Mouse (Mus musculus) myocyte (in vitro differentiated cells): ENCODE measurements around the gene Fam241a.

Source experiments
- CEBPB ChIP-seq: IDR thresholded peaks from 2 replicates; pipeline ENCODE4 v1.6.1; 2011; ENCODE audit warnings: mild to moderate bottlenecking, moderate library complexity; ENCODE audit not compliant: poor library complexity, insufficient read depth, severe bottlenecking
- E2F4 ChIP-seq: IDR thresholded peaks from one replicate; pipeline ENCODE4 v1.6.1; 2011; ENCODE audit warnings: mild to moderate bottlenecking, control low read depth, moderate library complexity; ENCODE audit not compliant: insufficient read depth
- MAX ChIP-seq: IDR thresholded peaks from one replicate; pipeline ENCODE4 v1.6.1; 2011; ENCODE audit warnings: low read depth, mild to moderate bottlenecking, control low read depth
- MYOD1 ChIP-seq, 3 experiments: IDR thresholded peaks; one replicate each; pipeline ENCODE4 v1.6.1; 2011; ENCODE audit warnings: control low read depth in 2 of 3, low read depth in 2 of 3, mild to moderate bottlenecking in 2 of 3, moderate library complexity in 1 of 3; ENCODE audit not compliant: insufficient read length in 2 of 3, control insufficient read depth in 1 of 3
- MYOG ChIP-seq, 3 experiments: IDR thresholded peaks; one replicate each; pipeline ENCODE4 v1.6.1; 2011; ENCODE audit warnings: control low read depth in 2 of 3, low read depth in 2 of 3, mild to moderate bottlenecking in 2 of 3; ENCODE audit not compliant: insufficient read length in 2 of 3, control insufficient read depth in 1 of 3, insufficient read depth in 1 of 3
- POLR2A ChIP-seq: IDR thresholded peaks from one replicate; pipeline ENCODE4 v1.6.1; 2011; ENCODE audit warnings: low read depth, mild to moderate bottlenecking, control low read depth, moderate library complexity; ENCODE audit not compliant: insufficient read length
- POLR2AphosphoS2 ChIP-seq: IDR thresholded peaks from one replicate; pipeline ENCODE4 v1.6.1; 2011; ENCODE audit warnings: low read depth, control low read depth; ENCODE audit not compliant: insufficient read length
- REST ChIP-seq: IDR thresholded peaks from one replicate; pipeline ENCODE4 v1.6.1; 2011; ENCODE audit warnings: mild to moderate bottlenecking, control low read depth, moderate library complexity; ENCODE audit not compliant: insufficient read depth, insufficient read length
- SRF ChIP-seq: IDR thresholded peaks from one replicate; pipeline ENCODE4 v1.6.1; 2011; ENCODE audit warnings: low read depth; ENCODE audit not compliant: control insufficient read depth, insufficient read length
- TCF12 ChIP-seq: IDR thresholded peaks from one replicate; pipeline ENCODE4 v1.6.1; 2011; ENCODE audit warnings: mild to moderate bottlenecking, control low read depth; ENCODE audit not compliant: poor library complexity, insufficient read depth, severe bottlenecking
- TCF3 ChIP-seq: IDR thresholded peaks from one replicate; pipeline ENCODE4 v1.6.1; 2011; ENCODE audit warnings: low read depth, control low read depth; ENCODE audit not compliant: insufficient read length
- USF1 ChIP-seq: IDR thresholded peaks from one replicate; pipeline ENCODE4 v1.6.1; 2011; ENCODE audit warnings: low read depth, mild to moderate bottlenecking, control low read depth, moderate library complexity

DNA sequence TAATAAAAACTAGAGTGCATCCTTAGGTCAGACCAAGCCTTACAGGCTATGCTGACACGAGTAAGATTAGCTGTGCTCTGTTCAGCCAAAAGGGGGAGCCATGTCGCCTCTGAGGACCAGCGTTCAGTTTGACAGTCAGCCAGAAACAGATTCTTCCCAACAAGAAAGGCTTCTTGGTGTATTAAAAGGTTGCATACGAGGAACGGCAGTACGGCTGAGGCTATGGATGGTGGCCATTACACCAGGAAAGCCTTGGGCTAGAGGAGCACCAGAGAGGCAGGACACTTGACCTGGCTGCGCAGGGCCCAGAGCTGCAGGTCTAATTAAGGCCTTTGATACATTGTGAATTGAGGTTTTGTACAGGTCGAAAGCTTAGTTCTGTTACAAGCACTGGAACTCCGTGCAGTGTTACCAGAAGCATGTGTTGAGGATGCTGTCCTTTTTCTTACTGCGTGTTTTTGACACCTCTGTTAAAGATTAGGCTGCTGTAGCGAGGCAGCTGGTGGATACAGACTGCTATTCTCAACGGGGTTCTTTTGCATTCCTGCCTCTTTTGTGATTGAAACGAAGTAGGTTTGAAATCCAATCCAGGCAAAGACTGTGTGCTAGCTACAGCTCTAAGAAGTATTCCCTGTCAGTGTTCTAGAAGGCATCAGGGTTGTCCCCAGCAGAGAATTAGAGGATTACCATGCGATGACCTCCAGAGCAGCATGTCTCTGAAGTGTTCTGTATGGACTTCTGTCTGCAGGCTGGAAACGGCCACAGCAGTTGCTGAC lies 42.5 kb downstream of the Fam241a start:
- no peak for TF ChIP-seq MYOD1 (IDR thresholded peaks at IDR 0.05; ENCODE audit: control insufficient read depth in 1 of 3, insufficient read length in 2 of 3, low read depth in 2 of 3)
- TF ChIP-seq POLR2A, result no peak
- TF ChIP-seq MYOG (IDR thresholded peaks at IDR 0.05; ENCODE audit: control insufficient read depth in 1 of 3, insufficient read depth in 1 of 3, insufficient read length in 2 of 3, low read depth in 2 of 3), result no peak
- no peak for TF ChIP-seq USF1
- TF ChIP-seq POLR2AphosphoS2, result no peak
- no peak for TF ChIP-seq TCF12
- TF ChIP-seq E2F4, result no peak
- TF ChIP-seq MAX, result no peak
- TF ChIP-seq TCF3, result no peak
- no peak for TF ChIP-seq CEBPB
- TF ChIP-seq SRF, result no peak
- TF ChIP-seq REST, result no peak
